Mouse (Mus musculus) stomach, postnatal 0 days (tissue): ENCODE measurements around the gene Paxx. TPM values are rescaled to one million over a fixed set of nuclear protein-coding genes. Genes with fewer than 3 reads are reported as not detected.

Experiments
- ATAC-seq: fragments of 200-750 bp; cut with Nextera tagmentation; 2 replicates; pipeline ENCODE4 v1.8.0; 2017; ENCODE audit not compliant: low FRiP score, low TSS enrichment
- DNase-seq: peaks from one replicate; pipeline ENCODE4 v3.0.0-alpha.2; 2016; ENCODE audit warnings: low spot score
- H3K27ac ChIP-seq: fragments of 300-500 bp; sonication (generic); replicated peaks from 2 replicates; pipeline ENCODE4 v1.5.1; 2014; ENCODE audit warnings: mild to moderate bottlenecking, control low read depth
- H3K27me3 ChIP-seq: fragments of 300-500 bp; sonication (generic); 2 replicates; pipeline ENCODE4 v1.6.1; 2014; ENCODE audit warnings: low read length; ENCODE audit not compliant: control insufficient read depth, insufficient read depth
- H3K36me3 ChIP-seq: fragments of 300-500 bp; sonication (generic); 2 replicates; pipeline ENCODE4 v1.6.1; 2014; ENCODE audit warnings: low read length, mixed read lengths; ENCODE audit not compliant: control insufficient read depth, insufficient read depth
- H3K4me1 ChIP-seq: fragments of 300-500 bp; sonication (generic); replicated peaks from 2 replicates; pipeline ENCODE4 v1.6.1; 2014; ENCODE audit warnings: antibody characterized with exemption; ENCODE audit not compliant: control insufficient read depth, insufficient read depth
- H3K4me2 ChIP-seq: fragments of 300-500 bp; sonication (generic); replicated peaks from 2 replicates; pipeline ENCODE4 v1.6.1; 2014; ENCODE audit warnings: low read depth, mild to moderate bottlenecking, control low read depth, moderate library complexity
- H3K4me3 ChIP-seq: fragments of 300-500 bp; sonication (generic); 2 replicates; pipeline ENCODE4 v1.5.1; 2014; ENCODE audit warnings: low read depth, low read length, control low read depth
- H3K9ac ChIP-seq: fragments of 300-500 bp; sonication (generic); 2 replicates; pipeline ENCODE4 v1.6.1; 2014; ENCODE audit warnings: mild to moderate bottlenecking, low read length, control low read depth, mixed read lengths
- H3K9me3 ChIP-seq: fragments of 300-500 bp; sonication (generic); 2 replicates; pipeline ENCODE4 v1.6.1; 2016; ENCODE audit warnings: low read length; ENCODE audit not compliant: control insufficient read depth
- CTCF ChIP-seq: IDR thresholded peaks from 2 replicates; pipeline ENCODE4 v1.5.1; 2016; ENCODE audit warnings: antibody characterized with exemption, low read depth, mild to moderate bottlenecking, moderate library complexity
- EP300 ChIP-seq: optimal IDR thresholded peaks from 2 replicates; pipeline ENCODE3; 2016; ENCODE audit warnings: antibody characterized with exemption
- WGBS: fragments of 180-500 bp; shearing (Covaris S2); extraction: QIAGEN DNeasy Blood & Tissue Kit; methylation state at CpG from one replicate; pipeline ENCODE4 v1.1.7; 2014; 5-methylcytosine and 5-hydroxymethylcytosine counted together
- polyA plus RNA-seq: library from polyadenylated mRNA; unstranded; fragments of >200 nt; fragmentation: Nextera tagmentation; extraction: Ambion mirVana; gene quantifications from 2 replicates; pipeline ENCODE4 v1.2.1, GENCODE M21; 2015

Gene Paxx
- polyA plus RNA-seq, 1 experiment from 2014 or later: 51.7 TPM

GRCm38 (mm10) chr2:25431308-25431855 is 29.5 kb downstream of the Paxx start:
- Histone ChIP-seq H3K4me3 (no peak overlapping the region), H3K9me3 (no peaks in the 10 kb centered on the region), H3K4me2 (no peak overlapping the region), H3K27ac (no peak overlapping the region), H3K9ac (no peak overlapping the region), H3K27me3 (no peaks in the 10 kb centered on the region), H3K36me3 (no peaks in the 10 kb centered on the region), H3K4me1 (no peaks in the 10 kb centered on the region)
- ATAC-seq (no peak), DNase-seq (no peak)
- no peak for TF ChIP-seq EP300
- TF ChIP-seq CTCF: no peak
- WGBS: 76% methylated on average over 6 of the region's 6 CpGs

DNA sequence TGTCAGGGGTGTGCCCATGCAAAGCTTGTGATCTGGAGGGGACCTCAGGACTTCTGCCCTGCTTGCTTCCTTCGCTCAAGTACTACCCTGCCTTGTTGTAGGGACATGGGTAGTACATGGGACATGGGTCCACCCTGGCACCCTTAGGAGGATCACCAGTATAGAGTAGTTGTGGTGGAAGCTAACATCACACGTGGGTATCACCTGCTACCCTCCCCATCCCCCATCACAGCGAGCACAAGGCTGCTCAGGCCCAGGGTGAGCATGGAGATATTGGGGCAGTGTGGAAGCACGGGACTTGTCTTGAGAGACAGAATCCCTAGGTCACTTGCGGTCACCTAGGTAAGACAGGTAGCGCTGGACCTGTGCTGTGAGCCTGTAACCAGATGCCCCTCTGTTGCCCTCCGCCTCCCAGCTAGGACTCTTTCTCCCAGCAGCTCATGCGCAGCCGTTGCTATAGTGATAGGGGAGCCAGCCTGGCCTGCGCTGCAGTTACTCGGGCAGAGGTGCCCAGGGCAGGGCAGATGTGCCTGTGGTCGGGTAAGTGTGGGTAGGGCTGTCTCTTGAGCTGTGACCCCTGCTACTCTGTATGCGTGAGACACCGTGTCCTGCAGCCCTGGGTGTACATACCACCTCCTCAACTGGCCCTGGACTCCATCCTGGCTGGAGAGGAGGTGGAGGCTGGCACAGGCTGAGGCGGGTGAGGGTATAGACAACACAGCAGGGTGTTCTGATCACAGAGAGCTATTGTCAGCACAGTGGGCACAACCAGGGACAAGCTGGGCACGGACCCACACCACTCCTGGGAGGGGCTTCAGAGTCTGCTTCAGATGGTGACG is 30.3 kb downstream of the Paxx start:
- no peak for DNase-seq
- no peak overlapping the region for H3K9ac ChIP-seq
- no peak for TF ChIP-seq EP300
- TF ChIP-seq CTCF: no peak
- no peak overlapping the region for H3K4me2 ChIP-seq
- no peak overlapping the region for H3K4me3 ChIP-seq
- no peaks in the 10 kb centered on the region for H3K27me3 ChIP-seq
- ATAC-seq: no peak
- no peaks in the 10 kb centered on the region for H3K4me1 ChIP-seq
- no peaks in the 10 kb centered on the region for H3K9me3 ChIP-seq
- 80% methylated on average over 17 of the region's 17 CpGs for WGBS
- H3K27ac ChIP-seq: no peak overlapping the region
- no peaks in the 10 kb centered on the region for H3K36me3 ChIP-seq

DNA sequence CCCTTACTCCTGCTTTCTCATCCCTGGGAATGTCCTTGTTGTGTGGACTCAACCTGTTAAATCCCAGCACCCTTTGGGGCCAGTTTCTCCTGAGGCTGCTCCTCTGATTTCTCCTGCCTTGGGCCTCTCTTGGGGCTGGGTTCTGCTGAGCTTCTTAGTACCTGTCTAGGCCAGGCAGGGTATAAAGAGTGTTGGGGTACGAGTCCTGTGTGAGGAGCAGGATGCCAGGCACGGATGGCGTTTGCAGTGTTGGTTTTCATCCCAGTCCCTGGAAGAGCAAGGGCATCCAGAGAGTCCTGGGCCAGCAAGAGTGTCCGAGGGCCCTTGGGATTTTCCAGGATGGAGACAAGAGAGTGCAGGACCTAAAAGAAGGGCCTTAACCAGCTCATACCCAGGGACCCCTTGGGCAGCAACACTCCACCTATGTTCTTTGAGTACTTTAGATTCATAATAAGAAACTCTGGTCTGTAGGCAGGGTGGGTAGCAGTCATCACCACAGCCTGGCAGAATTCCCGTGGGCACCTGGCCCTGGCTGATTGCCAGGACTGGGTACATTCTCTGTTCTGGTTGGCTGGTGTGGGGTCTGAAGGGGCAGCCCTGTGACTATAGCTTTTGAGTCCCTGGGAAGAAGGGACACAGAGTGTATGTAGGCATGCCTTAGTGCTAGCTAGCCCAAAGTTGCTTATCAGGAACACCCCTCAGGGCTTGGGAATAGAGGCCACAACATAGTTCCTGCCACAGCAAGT is 31.3 kb downstream of the Paxx start:
- no peaks in the 10 kb centered on the region for H3K9me3 ChIP-seq
- H3K36me3 ChIP-seq: no peaks in the 10 kb centered on the region
- no peak overlapping the region for H3K4me3 ChIP-seq
- ATAC-seq (no peak), DNase-seq (no peak)
- no peak overlapping the region for H3K27ac ChIP-seq
- TF ChIP-seq EP300: no peak
- TF ChIP-seq CTCF: no peak
- 64% methylated on average over 5 of the region's 5 CpGs for WGBS
- peak overlapping the region; percentile 97; the same call in 1 of the 2 replicates for H3K4me2 ChIP-seq
- no peaks in the 10 kb centered on the region for H3K4me1 ChIP-seq
- H3K27me3 ChIP-seq: no peaks in the 10 kb centered on the region
- no peak overlapping the region for H3K9ac ChIP-seq

GRCm38 (mm10) chr2:25428442-25429236 is 32.3 kb downstream of the Paxx start, which contains the start of gene Abca2:
TSS of gene Abca2 (plus strand) at chr2:25428703.
- Histone ChIP-seq H3K4me3 (peak within 1 kb of the TSS; percentile 69), H3K9me3 (no peaks in the 10 kb centered on the region), H3K4me2 (peak within 1 kb of the TSS; percentile 97), H3K27ac (peak within 1 kb of the TSS; percentile 24; the same call in 1 of the 2 replicates), H3K36me3 (no peaks in the 10 kb centered on the region), H3K4me1 (no peaks in the 10 kb centered on the region), H3K9ac (peak within 1 kb of the TSS; percentile 70), H3K27me3 (no peaks in the 10 kb centered on the region)
- ATAC-seq (peak; percentile 91), DNase-seq (peak; percentile 96)
- TF ChIP-seq EP300: no peak
- peak; percentile 91 for TF ChIP-seq CTCF
- under 1% methylated on average over 73 of the region's 89 CpGs for WGBS

GRCm38 (mm10) chr2:25427256-25427655 is 33.6 kb downstream of the Paxx start:
- DNase-seq (no peak), ATAC-seq (no peak)
- no peaks in the 10 kb centered on the region for H3K4me1 ChIP-seq
- H3K27me3 ChIP-seq: no peaks in the 10 kb centered on the region
- no peak overlapping the region for H3K4me3 ChIP-seq
- H3K4me2 ChIP-seq: no peak overlapping the region
- WGBS: 89% methylated on average over 5 of the region's 5 CpGs
- H3K27ac ChIP-seq: no peak overlapping the region
- no peaks in the 10 kb centered on the region for H3K36me3 ChIP-seq
- TF ChIP-seq CTCF (no peak), EP300 (no peak)
- H3K9me3 ChIP-seq: no peaks in the 10 kb centered on the region
- no peak overlapping the region for H3K9ac ChIP-seq
